Comparison of ENCODE assay signal across 7 mouse cellular contexts in the genomic region with DNA sequence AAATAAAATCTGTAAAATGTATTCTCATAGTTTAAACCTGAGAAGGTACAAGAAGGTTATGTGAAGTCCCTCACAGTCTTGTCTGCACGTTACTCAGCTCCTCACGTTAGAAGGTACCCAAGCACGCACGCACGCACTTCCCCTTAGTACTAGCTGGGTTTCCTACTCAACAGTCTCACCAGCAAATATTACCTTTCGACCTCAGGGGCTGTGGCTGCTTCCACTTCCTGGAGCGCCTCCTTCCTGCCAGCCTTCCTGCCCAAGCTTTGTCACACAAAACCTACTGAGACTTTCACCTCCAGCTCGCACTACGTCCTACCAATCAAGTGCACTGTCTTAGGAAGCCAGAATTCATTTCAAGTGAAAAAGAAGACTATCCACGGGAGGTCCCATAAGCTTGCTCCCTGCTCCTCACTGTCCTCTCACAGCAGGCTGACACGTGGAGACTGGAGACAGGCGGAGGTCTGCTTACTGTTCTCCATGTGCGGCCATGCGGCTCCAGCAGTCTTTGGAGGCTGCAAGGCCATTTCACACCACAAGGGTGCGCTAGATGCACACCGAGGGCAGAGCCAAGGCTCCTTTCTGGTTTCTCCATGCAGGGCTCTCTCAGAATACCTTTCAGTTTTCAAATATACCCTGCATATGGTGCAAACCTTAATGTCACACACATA. TPM values are rescaled to one million over a fixed set of nuclear protein-coding genes. Genes with fewer than 3 reads are reported as not detected.
DNase-seq lines count a peak whose midpoint lies in the region; ATAC-seq lines count a peak whose summit lies in the region.

No protein-coding gene starts in this region.

- no peaks in the 10 kb centered on the region for H3K36me3 ChIP-seq in intestine, embryonic 16.5 days (ENCODE audit: control insufficient read depth, insufficient read depth, low read length)
- no peaks in the 10 kb centered on the region for H3K36me3 ChIP-seq in midbrain, embryonic 11.5 days (ENCODE audit: control insufficient read depth, insufficient read depth, low read length)

- peak overlapping the region; percentile 39 for H3K4me2 ChIP-seq in intestine, embryonic 16.5 days (ENCODE audit: low read depth, low read length)
- no peak overlapping the region for H3K4me2 ChIP-seq in midbrain, embryonic 11.5 days

- no peaks in the 10 kb centered on the region for H3K27me3 ChIP-seq in intestine, embryonic 16.5 days (replicated peaks; ENCODE audit: control insufficient read depth, insufficient read depth, low read length)
- H3K27me3 ChIP-seq in midbrain, embryonic 11.5 days (ENCODE audit: control insufficient read depth, insufficient read depth, low read length): no peaks in the 10 kb centered on the region

- H3K4me1 ChIP-seq in intestine, embryonic 16.5 days (ENCODE audit: control insufficient read depth, insufficient read depth, low read length): peaks cover 15% of the 10 kb centered on the region
- H3K4me1 ChIP-seq in midbrain, embryonic 11.5 days (ENCODE audit: control insufficient read depth, insufficient read depth, low read length): no peaks in the 10 kb centered on the region

- intact Hi-C loops in left cerebral cortex, postnatal 25 days (cut with DNase I): loop anchor here (1.0 to 5.0 kb wide), 2 partner anchors 54 to 227 kb away; no protein-coding TSS in a partner anchor

- whole genome bisulfite sequencing in intestine, embryonic 16.5 days: 25% methylated on average over 16 of the region's 16 CpGs
- 35% methylated on average over 16 of the region's 16 CpGs for WGBS in midbrain, embryonic 11.5 days

- peak; percentile 97 for DNase-seq in adrenal gland, postnatal 10 days
- peak; percentile 90 for DNase-seq in embryo, embryonic 9.5 days (ENCODE audit: extremely low spot score)
- DNase-seq in gastrocnemius, postnatal 4 days (ENCODE audit: low spot score in 2 of 2): peak; percentile 77 to 87
- DNase-seq in left cerebral cortex, postnatal 25 days (ENCODE audit: low spot score in 2 of 2): peak; percentile 92 to 94
- peak; percentile 100 for DNase-seq in midbrain, embryonic 11.5 days (ENCODE audit: low spot score, missing footprints)
- peak; percentile 73 for DNase-seq in skeletal muscle tissue, adult 2 months (ENCODE audit: low read depth, low spot score)

- H3K4me3 ChIP-seq in intestine, embryonic 16.5 days (ENCODE audit: low read length): peak overlapping the region; percentile 21; the same call in 1 of the 2 replicates
- no peak overlapping the region for H3K4me3 ChIP-seq in midbrain, embryonic 11.5 days (ENCODE audit: low read depth, low read length)

- no peaks in the 10 kb centered on the region for H3K9me3 ChIP-seq in intestine, embryonic 16.5 days (ENCODE audit: control insufficient read depth, low read length)
- no peaks in the 10 kb centered on the region for H3K9me3 ChIP-seq in midbrain, embryonic 11.5 days (ENCODE audit: control insufficient read depth, low read length)

- H3K27ac ChIP-seq in intestine, embryonic 16.5 days (ENCODE audit: low read length): peak overlapping the region; percentile 80
- H3K27ac ChIP-seq in midbrain, embryonic 11.5 days (ENCODE audit: low read depth, low read length): no peak overlapping the region

- H3K9ac ChIP-seq in intestine, embryonic 16.5 days (ENCODE audit: low read depth, low read length): peak overlapping the region; percentile 64
- H3K9ac ChIP-seq in midbrain, embryonic 11.5 days (ENCODE audit: low read length): no peak overlapping the region

- ATAC-seq in intestine, embryonic 16.5 days: peak; percentile 89
- ATAC-seq in midbrain, embryonic 11.5 days (ENCODE audit: low FRiP score): 0 out of 2 replicates have a peak, but pooled peaks have one; percentile 52

RNA-seq across cellular contexts. Expression of a gene that starts 18.5 kb away (rescaled TPM):
- 10 to 100 TPM; 37.1 to 68.5 TPM for total RNA-seq in adrenal gland, postnatal 10 days (2021)
- total RNA-seq in gastrocnemius, postnatal 4 days (2021): 10 to 100 TPM; 23.6 to 31.2 TPM
- polyA plus RNA-seq in intestine, embryonic 16.5 days (2015; fragmentation: Nextera tagmentation; extraction: Ambion mirVana): 50.4 and 57.2 TPM in 2 replicates
- total RNA-seq in left cerebral cortex, postnatal 25 days (2021): 10 to 100 TPM; 42.9 to 49.7 TPM
- polyA plus RNA-seq in midbrain, embryonic 11.5 days (2014; fragmentation: Nextera tagmentation; extraction: Ambion mirVana): 15.1 and 18.1 TPM in 2 replicates
